Mouse (Mus musculus): ENCODE measurements around the gene Dnajc22.

GRCm38 (mm10) chr15:99112843-99113395, 19.9 kb downstream of the Dnajc22 start:
- TF ChIP-seq POLR2A (IDR thresholded peaks at IDR 0.05; ENCODE audit: insufficient read length, low read depth), result no peak
- TF ChIP-seq REST (IDR thresholded peaks at IDR 0.05; ENCODE audit: insufficient read depth, insufficient read length), result no peak
- TF ChIP-seq E2F4 (IDR thresholded peaks at IDR 0.05; ENCODE audit: insufficient read depth), result no peak
- no peak for TF ChIP-seq TCF3 (IDR thresholded peaks at IDR 0.05; ENCODE audit: insufficient read length, low read depth)
- no peak for TF ChIP-seq MAX (IDR thresholded peaks at IDR 0.05; ENCODE audit: low read depth)
- no peak for TF ChIP-seq POLR2AphosphoS2 (IDR thresholded peaks at IDR 0.05; ENCODE audit: insufficient read length, low read depth)
- TF ChIP-seq TCF12 (IDR thresholded peaks at IDR 0.05; ENCODE audit: insufficient read depth, poor library complexity, severe bottlenecking), result no peak
- TF ChIP-seq CEBPB (IDR thresholded peaks at IDR 0.05; ENCODE audit: insufficient read depth, poor library complexity, severe bottlenecking), result no peak
- TF ChIP-seq USF1 (IDR thresholded peaks at IDR 0.05; ENCODE audit: low read depth), result no peak
- TF ChIP-seq MYOD1 (IDR thresholded peaks at IDR 0.05; ENCODE audit: control insufficient read depth in 1 of 3, insufficient read length in 2 of 3, low read depth in 2 of 3), result no peak
- TF ChIP-seq SRF (IDR thresholded peaks at IDR 0.05; ENCODE audit: control insufficient read depth, insufficient read length, low read depth), result no peak
